Mouse (Mus musculus): ENCODE data around the gene Fbxo44. TPM values are rescaled to one million over a fixed set of nuclear protein-coding genes. Genes with fewer than 3 reads are reported as not detected.

Fbxo44 gene
- polyA plus RNA-seq, 1 experiment = 21.6 TPM

- Histone ChIP-seq H3K4me3 (ENCODE audit: insufficient read depth, low read depth, low read length) (no peak overlapping the region), H3K27ac (replicated peaks; ENCODE audit: low read depth, low read length) (no peak overlapping the region), H3K4me1 (ENCODE audit: control insufficient read depth, insufficient read depth, insufficient read length, low read length) (no peaks in the 10 kb centered on the region)
Measured at GRCm38 (mm10) chr4:148104146-148104545, 56.1 kb downstream of the Fbxo44 start.

Other genes with a start within 250 kb of the Fbxo44 start
- 24.8 and 28.6 TPM in 2 replicates for gene Plod1, start 223.7 kb downstream of the Fbxo44 start, polyA plus RNA-seq (2012; ENCODE audit: insufficient read depth, insufficient read length, missing spikeins)
- 18.7 and 19.7 TPM in 2 replicates for gene 2510039O18Rik, start 219.6 kb downstream of the Fbxo44 start, polyA plus RNA-seq (2012; ENCODE audit: insufficient read depth, insufficient read length, missing spikeins)
- gene Nppb, start 174.7 kb downstream of the Fbxo44 start, polyA plus RNA-seq (2012; ENCODE audit: insufficient read depth, insufficient read length, missing spikeins) = not detected in 2 replicates
- gene Nppa, start 159.8 kb downstream of the Fbxo44 start, polyA plus RNA-seq (2012; ENCODE audit: insufficient read depth, insufficient read length, missing spikeins) = not detected in 2 replicates
- gene Clcn6, start 121.7 kb downstream of the Fbxo44 start, polyA plus RNA-seq (2012; ENCODE audit: insufficient read depth, insufficient read length, missing spikeins) = 5.0 and 5.7 TPM in 2 replicates
- gene Mthfr, start 121.4 kb downstream of the Fbxo44 start, polyA plus RNA-seq (2012; ENCODE audit: insufficient read depth, insufficient read length, missing spikeins) = 5.7 and 6.9 TPM in 2 replicates
- gene Agtrap, start 72.5 kb downstream of the Fbxo44 start, polyA plus RNA-seq (2012; ENCODE audit: insufficient read depth, insufficient read length, missing spikeins) = 8.1 and 8.2 TPM in 2 replicates
- 21.6 and 26.2 TPM in 2 replicates for gene Mad2l2, start 30.1 kb downstream of the Fbxo44 start, polyA plus RNA-seq (2012; ENCODE audit: insufficient read depth, insufficient read length, missing spikeins)
- not detected in 2 replicates for gene Draxin, start 29.8 kb downstream of the Fbxo44 start, polyA plus RNA-seq (2012; ENCODE audit: insufficient read depth, insufficient read length, missing spikeins)
- 37.2 and 41.9 TPM in 2 replicates for gene Fbxo6, start 8.3 kb downstream of the Fbxo44 start, polyA plus RNA-seq (2012; ENCODE audit: insufficient read depth, insufficient read length, missing spikeins)
- not detected in 2 replicates for gene Fbxo2, start 139 bp upstream of the Fbxo44 start, polyA plus RNA-seq (2012; ENCODE audit: insufficient read depth, insufficient read length, missing spikeins)
- gene Disp3, start 127.5 kb upstream of the Fbxo44 start, polyA plus RNA-seq (2012; ENCODE audit: insufficient read depth, insufficient read length, missing spikeins) = not detected in 2 replicates

Data from brown adipose tissue, adult 24 weeks (tissue).